Mouse (Mus musculus) heart, embryonic 14.5 days (tissue): ENCODE results near the gene Aoc1. TPM values are rescaled to one million over a fixed set of nuclear protein-coding genes. Genes with fewer than 3 reads are reported as not detected.

ENCODE experiments used
- ATAC-seq: fragments of 200-750 bp; cut with Nextera tagmentation; 2 replicates; pipeline ENCODE4 v1.8.0; 2017; ENCODE audit warnings: low read depth, moderate TSS enrichment; ENCODE audit not compliant: insufficient number of reproducible peaks, insufficient read depth, low FRiP score
- H3K27ac ChIP-seq, 2 experiments: fragments of 200-500 bp in 1 of 2; fragments of 300-500 bp in 1 of 2; sonication (generic) in 1 of 2; replicated peaks in 1 of 2; 2 replicates each; pipeline ENCODE4 v1.5.1; 2012 to 2014; ENCODE audit warnings: low read depth in 2 of 2, low read length in 2 of 2, control low read depth in 1 of 2, mild to moderate bottlenecking in 1 of 2, mixed read lengths in 1 of 2; ENCODE audit not compliant: control insufficient read depth in 1 of 2, insufficient read depth in 1 of 2
- H3K27me3 ChIP-seq: fragments of 300-500 bp; sonication (generic); 2 replicates; pipeline ENCODE4 v1.6.1; 2014; ENCODE audit warnings: mild to moderate bottlenecking, low read length, control low read depth; ENCODE audit not compliant: control insufficient read depth, insufficient read depth
- H3K36me3 ChIP-seq: fragments of 300-500 bp; sonication (generic); 2 replicates; pipeline ENCODE4 v1.6.1; 2014; ENCODE audit warnings: mild to moderate bottlenecking, control low read depth, low read length, mixed read lengths; ENCODE audit not compliant: control insufficient read depth, insufficient read depth
- H3K4me1 ChIP-seq, 2 experiments: fragments of 200-500 bp in 1 of 2; fragments of 300-500 bp in 1 of 2; sonication (generic) in 1 of 2; 2 replicates each; pipeline ENCODE4 v1.6.1; 2012 to 2014; ENCODE audit warnings: low read length in 2 of 2, control low read depth in 1 of 2, mixed read lengths in 1 of 2; ENCODE audit not compliant: control insufficient read depth in 2 of 2, insufficient read depth in 2 of 2
- H3K4me2 ChIP-seq: fragments of 300-500 bp; sonication (generic); 2 replicates; pipeline ENCODE4 v1.6.1; 2014; ENCODE audit warnings: mild to moderate bottlenecking, low read length
- H3K4me3 ChIP-seq, 2 experiments: fragments of 200-500 bp in 1 of 2; fragments of 300-500 bp in 1 of 2; sonication (generic) in 1 of 2; 2 replicates each; pipeline ENCODE4 v1.5.1; 2012 to 2014; ENCODE audit warnings: low read length in 2 of 2, mild to moderate bottlenecking in 2 of 2, control low read depth in 1 of 2, low read depth in 1 of 2, moderate library complexity in 1 of 2; ENCODE audit not compliant: control insufficient read depth in 1 of 2, insufficient read depth in 1 of 2
- H3K9ac ChIP-seq: fragments of 300-500 bp; sonication (generic); 2 replicates; pipeline ENCODE4 v1.6.1; 2014; ENCODE audit warnings: mild to moderate bottlenecking, low read length
- H3K9me3 ChIP-seq: fragments of 300-500 bp; sonication (generic); 2 replicates; pipeline ENCODE4 v1.6.1; 2016; ENCODE audit warnings: low read length, control low read depth; ENCODE audit not compliant: control insufficient read depth
- WGBS: fragments of 180-500 bp; shearing (Covaris S2); extraction: QIAGEN DNeasy Blood & Tissue Kit; methylation state at CpG from one replicate; pipeline ENCODE4 v1.1.7; 2014; 5-methylcytosine and 5-hydroxymethylcytosine counted together
- polyA plus RNA-seq: library from polyadenylated mRNA; unstranded; fragments of >200 nt; fragmentation: Nextera tagmentation; extraction: Ambion mirVana; gene quantifications from 2 replicates; pipeline ENCODE4 v1.2.1, GENCODE M21; 2014

The Aoc1 gene
- polyA plus RNA-seq, 1 experiment from 2014 or later, result not detected

DNA sequence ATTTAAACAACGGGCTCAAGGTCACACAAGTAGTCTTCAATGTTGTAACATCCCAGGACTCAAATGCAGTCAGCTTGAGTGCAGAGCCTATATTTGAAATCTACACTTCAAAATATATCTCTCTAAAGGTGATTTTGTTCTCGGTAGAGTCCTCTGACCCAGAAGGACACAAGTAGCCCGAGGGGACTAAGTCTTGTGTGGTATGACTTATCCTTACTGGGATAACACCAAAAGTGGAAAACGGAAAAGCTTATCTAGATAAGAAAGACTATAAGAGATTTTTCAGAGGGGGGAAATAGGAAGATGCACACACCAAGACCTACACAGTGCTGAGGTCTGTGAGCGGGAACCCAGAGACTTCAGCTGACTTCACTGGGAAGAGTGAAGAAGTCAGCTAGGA, 56.9 kb downstream of the Aoc1 start, which contains the start of gene 1600015I10Rik:
TSS of gene 1600015I10Rik (plus strand) at position 301 of the 400 bp plus-strand sequence.
- 80% methylated on average over 5 of the region's 5 CpGs for WGBS
- ATAC-seq, result no peak

DNA sequence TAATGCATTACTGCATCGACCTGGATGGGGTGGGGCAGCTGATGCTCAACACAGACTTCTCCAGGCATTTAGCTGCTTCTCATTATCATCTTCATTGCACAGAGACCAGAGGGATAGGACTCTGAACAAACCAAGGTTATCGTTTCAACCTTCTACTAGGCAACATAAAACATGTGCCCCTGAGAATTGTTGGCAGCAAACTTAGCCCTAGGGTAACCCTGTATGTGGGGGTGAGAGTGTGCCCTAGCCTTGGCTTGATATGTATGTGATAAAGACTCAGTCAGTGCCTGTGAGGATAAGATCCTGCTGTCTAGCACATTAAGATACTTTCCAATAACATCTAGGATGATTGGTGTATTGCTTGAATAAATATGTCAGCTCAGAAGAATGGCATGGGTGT, 76.9 kb downstream of the Aoc1 start:
- no peak overlapping the region for H3K4me3 ChIP-seq
- ATAC-seq, result no peak
- 64% methylated on average over 2 of the region's 2 CpGs for WGBS
- H3K4me2 ChIP-seq, result no peak overlapping the region
- no peaks in the 10 kb centered on the region for H3K4me1 ChIP-seq
- no peaks in the 10 kb centered on the region for H3K36me3 ChIP-seq
- no peaks in the 10 kb centered on the region for H3K27me3 ChIP-seq
- no peak overlapping the region for H3K27ac ChIP-seq
- no peak overlapping the region for H3K9ac ChIP-seq
- no peaks in the 10 kb centered on the region for H3K9me3 ChIP-seq

More for the DNA sequence above, 56.9 kb downstream of the Aoc1 start, which contains the start of gene 1600015I10Rik:
- Histone ChIP-seq H3K4me2 (no peak within 1 kb of the TSS), H3K4me1 (peaks cover 4 to 6% of the 10 kb centered on the region in 2 experiments; a peak in 3 of 4 replicates), H3K9me3 (no peaks in the 10 kb centered on the region), H3K27ac (no peak within 1 kb of the TSS), H3K4me3 (no peak within 1 kb of the TSS), H3K9ac (no peak within 1 kb of the TSS), H3K36me3 (no peaks in the 10 kb centered on the region), H3K27me3 (no peaks in the 10 kb centered on the region)

DNA sequence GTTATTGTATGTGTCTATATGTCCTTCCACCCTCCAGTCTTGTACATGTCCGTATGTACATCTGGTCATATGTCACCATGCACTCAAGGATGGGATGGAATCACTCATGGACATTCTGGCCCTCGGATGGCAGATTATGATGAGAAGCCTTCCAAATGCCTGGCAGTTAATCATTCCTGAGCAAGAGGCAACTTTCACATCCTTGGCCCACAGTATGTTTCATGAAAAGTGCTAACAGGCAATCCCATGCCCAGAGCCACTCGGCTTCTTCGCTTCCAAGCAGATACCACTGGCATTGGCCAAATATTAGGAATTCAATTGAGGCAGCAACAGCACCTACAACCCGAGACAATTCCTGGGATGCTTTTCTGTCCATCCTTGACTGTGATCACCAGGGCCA, 78.0 kb downstream of the Aoc1 start:
- Histone ChIP-seq H3K4me2 (no peak overlapping the region), H3K27me3 (no peaks in the 10 kb centered on the region), H3K36me3 (no peaks in the 10 kb centered on the region), H3K27ac (no peak overlapping the region), H3K9me3 (no peaks in the 10 kb centered on the region), H3K4me1 (no peaks in the 10 kb centered on the region), H3K9ac (no peak overlapping the region), H3K4me3 (no peak overlapping the region)
- no peak for ATAC-seq
- 77% methylated on average over 5 of the region's 5 CpGs for WGBS

DNA sequence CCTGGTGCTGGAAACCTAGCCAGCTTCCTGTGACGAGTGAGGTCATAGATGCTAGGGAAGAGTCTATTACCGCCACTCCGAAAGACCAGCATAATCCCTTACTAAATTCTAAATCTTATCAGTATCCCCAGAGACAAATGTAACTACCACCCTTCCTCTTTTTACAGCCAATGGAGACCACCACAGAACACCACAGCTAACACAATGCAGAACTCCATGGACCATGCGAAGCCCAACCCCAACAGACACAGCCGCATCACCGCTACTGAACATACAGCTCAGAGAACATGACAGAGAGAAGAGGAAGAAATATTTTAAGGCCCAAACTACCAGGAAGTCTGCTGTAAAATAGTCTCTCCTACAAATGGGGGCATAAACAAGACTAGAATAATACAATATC, 78.9 kb downstream of the Aoc1 start:
- H3K4me2 ChIP-seq, result no peak overlapping the region
- no peak overlapping the region for H3K27ac ChIP-seq
- H3K4me1 ChIP-seq, result no peaks in the 10 kb centered on the region
- H3K36me3 ChIP-seq, result no peaks in the 10 kb centered on the region
- no peaks in the 10 kb centered on the region for H3K9me3 ChIP-seq
- no peak for ATAC-seq
- no peaks in the 10 kb centered on the region for H3K27me3 ChIP-seq
- H3K4me3 ChIP-seq, result no peak overlapping the region
- no peak overlapping the region for H3K9ac ChIP-seq
- 83% methylated on average over 6 of the region's 6 CpGs for WGBS

DNA sequence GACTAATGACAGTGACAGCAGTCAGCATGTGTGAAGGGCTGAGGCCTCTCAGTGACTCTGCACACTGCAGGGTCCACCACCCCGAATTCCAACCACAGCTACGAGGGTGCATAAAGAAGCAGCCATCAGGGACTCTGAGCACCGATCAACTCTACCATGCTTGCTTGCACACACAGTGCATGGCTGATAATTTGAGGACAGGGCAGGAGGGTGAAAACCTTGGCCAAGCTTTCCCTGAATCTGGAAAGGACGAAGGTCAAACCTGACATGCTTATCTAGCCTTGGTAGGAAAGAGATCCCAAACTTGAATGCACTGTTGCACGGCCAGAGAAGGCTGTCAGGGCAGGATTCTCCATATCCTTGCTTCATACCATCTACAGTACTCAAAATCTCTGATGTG, 80.5 kb downstream of the Aoc1 start:
- Histone ChIP-seq H3K27ac (no peak overlapping the region), H3K9ac (no peak overlapping the region), H3K4me2 (no peak overlapping the region), H3K4me3 (no peak overlapping the region), H3K4me1 (no peaks in the 10 kb centered on the region), H3K9me3 (no peaks in the 10 kb centered on the region), H3K36me3 (no peaks in the 10 kb centered on the region), H3K27me3 (no peaks in the 10 kb centered on the region)
- 71% methylated on average over 5 of the region's 5 CpGs for WGBS
- no peak for ATAC-seq

DNA sequence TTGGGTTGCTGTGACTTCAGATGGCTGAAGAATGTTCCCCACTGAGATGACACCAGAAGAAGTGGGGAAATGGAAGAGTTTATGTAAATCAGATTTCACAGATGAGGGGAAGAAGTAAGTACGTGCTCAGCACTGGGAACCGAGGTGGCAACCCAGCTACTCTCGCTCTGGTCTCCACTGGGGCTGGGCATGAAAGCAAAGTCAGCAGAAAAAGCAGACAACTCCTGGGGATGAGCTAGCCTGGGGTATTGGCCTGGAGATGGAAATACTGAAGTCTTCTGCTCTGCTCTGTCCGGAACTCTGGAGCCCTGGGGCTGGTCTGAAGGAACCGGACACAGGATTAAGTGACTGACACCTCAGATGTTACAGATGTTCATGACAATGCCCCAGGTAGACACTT, 81.5 kb downstream of the Aoc1 start:
- H3K27me3 ChIP-seq, result no peaks in the 10 kb centered on the region
- H3K36me3 ChIP-seq, result no peaks in the 10 kb centered on the region
- no peak overlapping the region for H3K4me3 ChIP-seq
- no peak overlapping the region for H3K27ac ChIP-seq
- no peaks in the 10 kb centered on the region for H3K4me1 ChIP-seq
- ATAC-seq, result no peak
- 72% methylated on average over 5 of the region's 5 CpGs for WGBS
- H3K9ac ChIP-seq, result no peak overlapping the region
- no peaks in the 10 kb centered on the region for H3K9me3 ChIP-seq
- no peak overlapping the region for H3K4me2 ChIP-seq

DNA sequence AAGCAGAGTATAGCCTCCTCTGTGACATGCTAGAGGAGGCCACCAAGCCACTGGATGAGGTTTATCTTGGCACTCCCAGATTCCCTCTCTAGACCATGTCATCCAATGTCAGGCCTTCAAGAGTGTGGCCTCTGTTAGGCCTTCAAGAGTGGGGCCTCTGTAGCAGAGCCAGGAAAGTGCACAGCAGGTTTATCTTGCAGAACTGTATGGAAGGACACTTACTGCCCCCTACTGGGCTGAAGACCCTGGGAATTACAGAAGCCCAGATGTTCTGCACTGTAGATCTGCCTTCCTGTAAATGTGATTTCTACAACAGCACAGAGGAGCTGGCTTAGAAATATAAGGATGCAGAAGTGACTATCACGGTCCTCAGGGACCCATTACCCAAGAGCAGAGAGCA, 82.2 kb downstream of the Aoc1 start:
- Histone ChIP-seq H3K27me3 (no peaks in the 10 kb centered on the region), H3K9me3 (no peaks in the 10 kb centered on the region), H3K36me3 (no peaks in the 10 kb centered on the region), H3K4me1 (no peaks in the 10 kb centered on the region), H3K27ac (no peak overlapping the region), H3K4me3 (no peak overlapping the region), H3K4me2 (no peak overlapping the region), H3K9ac (no peak overlapping the region)
- ATAC-seq, result no peak
- WGBS, result 37% methylated on average over 1 of the region's 1 CpGs

DNA sequence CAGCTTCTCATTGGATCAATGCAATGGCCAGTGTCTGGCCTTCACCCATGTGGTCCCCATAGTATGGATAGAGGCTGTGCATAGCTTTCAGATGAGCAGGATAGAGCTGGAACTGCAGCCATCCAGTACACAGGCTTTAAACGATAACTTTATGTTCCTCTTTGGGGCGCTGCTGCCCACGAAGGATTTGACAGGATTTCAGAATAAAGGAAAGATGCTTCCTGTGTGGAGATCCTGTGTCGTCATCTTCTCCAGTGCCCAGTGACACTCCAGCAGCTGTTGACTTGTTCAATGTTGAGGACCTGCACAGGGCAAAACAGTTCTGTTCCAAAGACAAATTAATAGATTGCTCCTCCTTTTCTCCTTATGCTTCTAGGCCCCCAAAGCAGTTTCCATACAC, 84.1 kb downstream of the Aoc1 start:
- ATAC-seq, result no peak
- Histone ChIP-seq H3K36me3 (no peaks in the 10 kb centered on the region), H3K27ac (no peak overlapping the region), H3K27me3 (no peaks in the 10 kb centered on the region), H3K9ac (no peak overlapping the region), H3K4me1 (no peaks in the 10 kb centered on the region), H3K4me3 (no peak overlapping the region), H3K4me2 (no peak overlapping the region), H3K9me3 (no peaks in the 10 kb centered on the region)
- WGBS, result 81% methylated on average over 4 of the region's 4 CpGs
